Mouse (Mus musculus): ENCODE measurements around the gene Bnip1. TPM values are rescaled to one million over a fixed set of nuclear protein-coding genes. Genes with fewer than 3 reads are reported as not detected.
A peak's percentile ranks its signal among the peaks of the same experiment; 100 is the strongest.

Bnip1 gene
- polyA plus RNA-seq, 1 experiment from 2014 or later: 52.0 TPM

- H3K9me3 ChIP-seq (ENCODE audit: control insufficient read depth, low read length): no peaks in the 10 kb centered on the region
- no peak for ATAC-seq
- no peak overlapping the region for H3K27ac ChIP-seq (ENCODE audit: low read length)
- peaks cover 6% of the 10 kb centered on the region for H3K4me1 ChIP-seq (ENCODE audit: control insufficient read depth, insufficient read depth, low read length)
- H3K4me2 ChIP-seq (ENCODE audit: low read depth, low read length): no peak overlapping the region
- H3K4me3 ChIP-seq (ENCODE audit: low read length): no peak overlapping the region
- H3K9ac ChIP-seq (ENCODE audit: low read depth, low read length): no peak overlapping the region
- 86% methylated on average over 7 of the region's 7 CpGs for WGBS
- H3K27me3 ChIP-seq (replicated peaks; ENCODE audit: control insufficient read depth, insufficient read depth, low read length): no peaks in the 10 kb centered on the region
- H3K36me3 ChIP-seq (ENCODE audit: control insufficient read depth, insufficient read depth, low read length): peaks cover 23% of the 10 kb centered on the region; the same call in 1 of the 2 replicates
These were observed 10.7 kb downstream of the Bnip1 start for GRCm38 (mm10) chr17:26791580-26791979.

GRCm38 (mm10) chr17:26792096-26792495, 11.2 kb downstream of the Bnip1 start:
- Histone ChIP-seq H3K27me3 (replicated peaks; ENCODE audit: control insufficient read depth, insufficient read depth, low read length) (no peaks in the 10 kb centered on the region), H3K27ac (ENCODE audit: low read length) (no peak overlapping the region), H3K9me3 (ENCODE audit: control insufficient read depth, low read length) (no peaks in the 10 kb centered on the region), H3K4me3 (ENCODE audit: low read length) (no peak overlapping the region), H3K36me3 (ENCODE audit: control insufficient read depth, insufficient read depth, low read length) (peaks cover 20% of the 10 kb centered on the region; the same call in 1 of the 2 replicates), H3K9ac (ENCODE audit: low read depth, low read length) (no peak overlapping the region), H3K4me1 (ENCODE audit: control insufficient read depth, insufficient read depth, low read length) (peaks cover 6% of the 10 kb centered on the region), H3K4me2 (ENCODE audit: low read depth, low read length) (no peak overlapping the region)
- WGBS: 88% methylated on average over 15 of the region's 15 CpGs
- no peak for ATAC-seq

- WGBS: 76% methylated on average over 5 of the region's 5 CpGs
- Histone ChIP-seq H3K27me3 (replicated peaks; ENCODE audit: control insufficient read depth, insufficient read depth, low read length) (no peaks in the 10 kb centered on the region), H3K4me3 (ENCODE audit: low read length) (no peak overlapping the region), H3K4me2 (ENCODE audit: low read depth, low read length) (no peak overlapping the region), H3K9me3 (ENCODE audit: control insufficient read depth, low read length) (no peaks in the 10 kb centered on the region), H3K36me3 (ENCODE audit: control insufficient read depth, insufficient read depth, low read length) (peaks cover 18% of the 10 kb centered on the region; the same call in 1 of the 2 replicates), H3K27ac (ENCODE audit: low read length) (peak overlapping the region; percentile 57), H3K9ac (ENCODE audit: low read depth, low read length) (no peak overlapping the region), H3K4me1 (ENCODE audit: control insufficient read depth, insufficient read depth, low read length) (peaks cover 6% of the 10 kb centered on the region)
- ATAC-seq: peak; percentile 85
These were observed 12.4 kb downstream of the Bnip1 start for GRCm38 (mm10) chr17:26793068-26793765.

DNA sequence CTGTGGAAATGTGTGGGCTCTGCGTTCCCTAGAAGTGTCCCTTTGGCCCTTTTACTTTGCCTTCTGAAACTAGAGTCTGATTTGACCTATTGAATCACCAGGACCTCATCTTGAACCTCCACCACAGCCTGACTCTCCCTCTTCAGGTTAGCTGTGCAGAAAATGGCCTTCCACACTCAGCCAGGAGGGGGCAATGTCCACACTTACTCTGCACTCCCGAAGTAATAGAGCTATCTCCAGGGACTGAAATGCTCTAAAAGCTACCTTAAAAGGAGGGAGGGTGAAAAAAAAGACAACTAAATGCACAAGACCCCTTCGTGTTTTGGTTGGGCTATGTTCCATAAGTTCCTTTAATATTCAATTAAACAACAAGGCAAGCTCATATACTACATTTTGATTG, 13.9 kb downstream of the Bnip1 start:
- H3K9me3 ChIP-seq (ENCODE audit: control insufficient read depth, low read length): no peaks in the 10 kb centered on the region
- H3K27me3 ChIP-seq (replicated peaks; ENCODE audit: control insufficient read depth, insufficient read depth, low read length): 0 out of 2 replicates have a peak, but pooled peaks cover 3% of the 10 kb centered on the region
- H3K4me3 ChIP-seq (ENCODE audit: low read length): no peak overlapping the region
- no peak for ATAC-seq
- H3K36me3 ChIP-seq (ENCODE audit: control insufficient read depth, insufficient read depth, low read length): peaks cover 12% of the 10 kb centered on the region; the same call in 1 of the 2 replicates
- no peak overlapping the region for H3K4me2 ChIP-seq (ENCODE audit: low read depth, low read length)
- H3K9ac ChIP-seq (ENCODE audit: low read depth, low read length): no peak overlapping the region
- H3K4me1 ChIP-seq (ENCODE audit: control insufficient read depth, insufficient read depth, low read length): peaks cover 6% of the 10 kb centered on the region
- H3K27ac ChIP-seq (ENCODE audit: low read length): no peak overlapping the region
- 11% methylated on average over 3 of the region's 3 CpGs for WGBS

GRCm38 (mm10) chr17:26795386-26795785, 14.5 kb downstream of the Bnip1 start:
- no peak overlapping the region for H3K27ac ChIP-seq (ENCODE audit: low read length)
- no peaks in the 10 kb centered on the region for H3K9me3 ChIP-seq (ENCODE audit: control insufficient read depth, low read length)
- ATAC-seq: no peak
- H3K4me2 ChIP-seq (ENCODE audit: low read depth, low read length): no peak overlapping the region
- 0 out of 2 replicates have a peak, but pooled peaks cover 3% of the 10 kb centered on the region for H3K27me3 ChIP-seq (replicated peaks; ENCODE audit: control insufficient read depth, insufficient read depth, low read length)
- H3K9ac ChIP-seq (ENCODE audit: low read depth, low read length): no peak overlapping the region
- 78% methylated on average over 6 of the region's 7 CpGs for WGBS
- peaks cover 9% of the 10 kb centered on the region; the same call in 1 of the 2 replicates for H3K36me3 ChIP-seq (ENCODE audit: control insufficient read depth, insufficient read depth, low read length)
- H3K4me3 ChIP-seq (ENCODE audit: low read length): no peak overlapping the region
- H3K4me1 ChIP-seq (ENCODE audit: control insufficient read depth, insufficient read depth, low read length): peaks cover 6% of the 10 kb centered on the region

DNA sequence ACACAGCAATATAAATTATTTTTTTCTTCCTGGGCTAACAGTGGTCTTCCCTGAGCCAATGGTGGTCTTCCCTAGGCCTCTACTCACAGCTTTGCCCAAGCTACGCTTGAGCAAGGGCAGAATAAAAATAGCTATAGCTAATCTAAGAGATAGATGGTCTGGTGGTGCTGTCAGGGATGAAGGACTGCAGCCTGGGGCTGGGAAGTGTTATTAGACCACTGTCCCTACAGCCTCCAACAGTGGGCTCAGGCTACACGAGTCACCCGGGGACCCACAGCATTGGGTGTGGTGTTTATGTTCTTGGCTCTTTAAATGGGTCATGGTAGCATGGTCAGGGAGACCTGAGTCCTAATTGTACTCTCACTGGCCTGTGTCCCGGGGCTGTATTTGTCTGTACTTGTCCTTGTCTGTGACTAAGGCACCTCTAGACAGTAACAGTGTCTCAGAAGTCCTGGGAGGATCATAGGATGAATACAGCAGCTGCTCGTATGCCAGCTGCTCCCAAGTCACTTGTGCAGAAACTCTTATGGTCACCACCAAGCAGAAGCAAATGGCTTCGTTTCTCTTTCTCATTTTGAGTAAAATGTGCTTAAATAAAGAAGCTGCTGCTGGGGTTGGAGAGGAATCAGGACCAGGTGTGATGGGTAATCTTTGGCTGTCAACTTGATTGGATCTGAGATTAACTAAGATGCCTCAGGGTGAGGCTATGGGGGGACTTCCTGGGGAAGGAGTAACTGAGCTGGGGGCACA, 16.7 kb downstream of the Bnip1 start:
- Histone ChIP-seq H3K27me3 (replicated peaks; ENCODE audit: control insufficient read depth, insufficient read depth, low read length) (0 out of 2 replicates have a peak, but pooled peaks cover 3% of the 10 kb centered on the region), H3K4me3 (ENCODE audit: low read length) (no peak overlapping the region), H3K9me3 (ENCODE audit: control insufficient read depth, low read length) (no peaks in the 10 kb centered on the region), H3K4me2 (ENCODE audit: low read depth, low read length) (no peak overlapping the region), H3K9ac (ENCODE audit: low read depth, low read length) (no peak overlapping the region), H3K36me3 (ENCODE audit: control insufficient read depth, insufficient read depth, low read length) (0 out of 2 replicates have a peak, but pooled peaks cover 2% of the 10 kb centered on the region), H3K27ac (ENCODE audit: low read length) (no peak overlapping the region), H3K4me1 (ENCODE audit: control insufficient read depth, insufficient read depth, low read length) (peaks cover 6% of the 10 kb centered on the region)
- ATAC-seq: no peak
- WGBS: 77% methylated on average over 6 of the region's 6 CpGs

GRCm38 (mm10) chr17:26802886-26803285, 22.0 kb downstream of the Bnip1 start:
- WGBS: 88% methylated on average over 3 of the region's 3 CpGs
- Histone ChIP-seq H3K4me3 (ENCODE audit: low read length) (no peak overlapping the region), H3K4me1 (ENCODE audit: control insufficient read depth, insufficient read depth, low read length) (no peaks in the 10 kb centered on the region), H3K9me3 (ENCODE audit: control insufficient read depth, low read length) (0 out of 2 replicates have a peak, but pooled peaks cover 4% of the 10 kb centered on the region), H3K27ac (ENCODE audit: low read length) (no peak overlapping the region), H3K27me3 (replicated peaks; ENCODE audit: control insufficient read depth, insufficient read depth, low read length) (0 out of 2 replicates have a peak, but pooled peaks cover 3% of the 10 kb centered on the region), H3K4me2 (ENCODE audit: low read depth, low read length) (no peak overlapping the region), H3K9ac (ENCODE audit: low read depth, low read length) (no peak overlapping the region), H3K36me3 (ENCODE audit: control insufficient read depth, insufficient read depth, low read length) (no peaks in the 10 kb centered on the region)
- ATAC-seq: no peak

DNA sequence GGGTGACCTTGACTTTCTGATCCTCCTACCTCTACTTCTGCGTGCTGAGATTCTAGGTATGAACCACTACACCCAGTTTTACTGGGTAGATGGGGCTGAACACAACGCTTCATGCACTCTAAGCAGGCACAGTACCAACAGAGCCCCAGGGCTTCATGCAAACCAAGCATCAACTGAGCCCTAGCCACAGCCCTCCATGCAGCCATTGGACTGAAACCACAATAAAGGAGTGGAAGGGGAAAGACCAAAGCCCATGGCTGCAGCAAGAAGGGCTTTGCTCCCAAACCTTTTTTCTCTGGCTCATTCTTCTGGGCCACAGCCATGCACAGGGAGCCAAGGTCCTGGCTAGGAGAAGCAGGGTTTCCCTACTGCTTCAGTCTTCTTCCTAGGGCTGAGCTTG, 31.7 kb downstream of the Bnip1 start:
- no peaks in the 10 kb centered on the region for H3K36me3 ChIP-seq (ENCODE audit: control insufficient read depth, insufficient read depth, low read length)
- no peak overlapping the region for H3K9ac ChIP-seq (ENCODE audit: low read depth, low read length)

GRCm38 (mm10) chr17:26813497-26813896, 32.6 kb downstream of the Bnip1 start:
- Histone ChIP-seq H3K36me3 (ENCODE audit: control insufficient read depth, insufficient read depth, low read length) (no peaks in the 10 kb centered on the region), H3K9me3 (ENCODE audit: control insufficient read depth, low read length) (no peaks in the 10 kb centered on the region), H3K4me3 (ENCODE audit: low read length) (no peak overlapping the region), H3K27me3 (replicated peaks; ENCODE audit: control insufficient read depth, insufficient read depth, low read length) (no peaks in the 10 kb centered on the region), H3K4me2 (ENCODE audit: low read depth, low read length) (no peak overlapping the region), H3K4me1 (ENCODE audit: control insufficient read depth, insufficient read depth, low read length) (no peaks in the 10 kb centered on the region), H3K27ac (ENCODE audit: low read length) (no peak overlapping the region), H3K9ac (ENCODE audit: low read depth, low read length) (no peak overlapping the region)
- ATAC-seq: no peak
- 68% methylated on average over 9 of the region's 9 CpGs for WGBS

More for the DNA sequence above, 31.7 kb downstream of the Bnip1 start:
- WGBS: 72% methylated on average over 2 of the region's 2 CpGs
- no peak overlapping the region for H3K4me2 ChIP-seq (ENCODE audit: low read depth, low read length)
- no peak for ATAC-seq
- H3K4me3 ChIP-seq (ENCODE audit: low read length): no peak overlapping the region
- H3K4me1 ChIP-seq (ENCODE audit: control insufficient read depth, insufficient read depth, low read length): no peaks in the 10 kb centered on the region
- H3K9me3 ChIP-seq (ENCODE audit: control insufficient read depth, low read length): no peaks in the 10 kb centered on the region
- no peaks in the 10 kb centered on the region for H3K27me3 ChIP-seq (replicated peaks; ENCODE audit: control insufficient read depth, insufficient read depth, low read length)
- no peak overlapping the region for H3K27ac ChIP-seq (ENCODE audit: low read length)
